Mouse (Mus musculus): Measurements from ENCODE around the gene Itsn2. TPM values are rescaled to one million over a fixed set of nuclear protein-coding genes. Genes with fewer than 3 reads are reported as not detected.

The Itsn2 gene
- total RNA-seq, 2 experiments from 2014 or later = 27.1 to 60.5 TPM

Other genes with a start within 250 kb of the Itsn2 start
- gene Ncoa1, start 115.5 kb upstream of the Itsn2 start, total RNA-seq (2015; ENCODE audit: low replicate concordance) = 6.9 and 23.2 TPM in 2 replicates
- 3.1 and 7.5 TPM in 2 replicates for gene Ncoa1, start 115.5 kb upstream of the Itsn2 start, total RNA-seq (2017; ENCODE audit: low replicate concordance)
- gene Gm3625, start 289 bp downstream of the Itsn2 start, total RNA-seq (2015; ENCODE audit: low replicate concordance) = not detected in 2 replicates
- not detected in 2 replicates for gene Gm3625, start 289 bp downstream of the Itsn2 start, total RNA-seq (2017; ENCODE audit: low replicate concordance)
- not detected in 2 replicates for gene Fam228a, start 145.8 kb downstream of the Itsn2 start, total RNA-seq (2015; ENCODE audit: low replicate concordance)
- 1.7 TPM in 1 of 2 replicates, not detected in the other for gene Fam228a, start 145.8 kb downstream of the Itsn2 start, total RNA-seq (2017; ENCODE audit: low replicate concordance)
- not detected in 2 replicates for gene Pfn4, start 176.4 kb downstream of the Itsn2 start, total RNA-seq (2015; ENCODE audit: low replicate concordance)
- 2.7 TPM in 1 of 2 replicates, not detected in the other for gene Pfn4, start 176.4 kb downstream of the Itsn2 start, total RNA-seq (2017; ENCODE audit: low replicate concordance)
- gene Fam228b, start 176.6 kb downstream of the Itsn2 start, total RNA-seq (2015; ENCODE audit: low replicate concordance) = not detected in 2 replicates
- not detected in 2 replicates for gene Fam228b, start 176.6 kb downstream of the Itsn2 start, total RNA-seq (2017; ENCODE audit: low replicate concordance)
- gene Sf3b6, start 224.9 kb downstream of the Itsn2 start, total RNA-seq (2015; ENCODE audit: low replicate concordance) = 94.0 and 156 TPM in 2 replicates
- 52.9 and 65.2 TPM in 2 replicates for gene Sf3b6, start 224.9 kb downstream of the Itsn2 start, total RNA-seq (2017; ENCODE audit: low replicate concordance)
- gene Fkbp1b, start 249.0 kb downstream of the Itsn2 start, total RNA-seq (2015; ENCODE audit: low replicate concordance) = not detected in 2 replicates
- gene Fkbp1b, start 249.0 kb downstream of the Itsn2 start, total RNA-seq (2017; ENCODE audit: low replicate concordance) = 2.1 and 3.9 TPM in 2 replicates

Data from erythroblast, adult 5-6 weeks (primary cell).